Mouse (Mus musculus): ENCODE results near the gene Btf3. TPM values are rescaled to one million over a fixed set of nuclear protein-coding genes. Genes with fewer than 3 reads are reported as not detected.

The Btf3 gene
- total RNA-seq, 1 experiment, result 844 TPM

DNA sequence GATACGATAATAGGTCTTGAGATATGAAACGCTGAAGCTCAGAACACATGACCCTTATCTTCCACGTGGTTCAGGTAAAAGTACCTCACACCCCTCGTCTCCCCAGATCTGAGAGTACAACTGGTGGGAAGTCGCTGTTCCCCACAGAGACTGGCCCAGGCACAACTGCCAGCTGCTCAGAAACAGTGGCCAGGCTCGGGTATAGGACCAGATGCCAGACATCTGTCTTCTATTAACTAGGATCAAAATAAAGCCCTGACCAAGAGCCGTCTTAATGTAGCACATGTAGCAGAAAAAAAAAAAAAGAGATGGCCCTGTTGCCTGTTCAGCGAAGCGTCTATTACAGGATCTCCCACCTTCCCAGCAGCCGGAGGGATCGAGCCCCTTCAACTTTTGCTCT is 8.2 kb upstream of the Btf3 start:
- DNase-seq (ENCODE audit: low read depth, low spot score), result no peak
- in situ Hi-C loops (cut with MboI; ENCODE audit: low sequenced_read_pairs in 2 of 2, unreplicated experiment in 2 of 2), result no loop called here
- no peaks in the 10 kb centered on the region for H3K36me3 ChIP-seq (ENCODE audit: control insufficient read depth, insufficient read depth, low read length, poor library complexity, severe bottlenecking)

DNA sequence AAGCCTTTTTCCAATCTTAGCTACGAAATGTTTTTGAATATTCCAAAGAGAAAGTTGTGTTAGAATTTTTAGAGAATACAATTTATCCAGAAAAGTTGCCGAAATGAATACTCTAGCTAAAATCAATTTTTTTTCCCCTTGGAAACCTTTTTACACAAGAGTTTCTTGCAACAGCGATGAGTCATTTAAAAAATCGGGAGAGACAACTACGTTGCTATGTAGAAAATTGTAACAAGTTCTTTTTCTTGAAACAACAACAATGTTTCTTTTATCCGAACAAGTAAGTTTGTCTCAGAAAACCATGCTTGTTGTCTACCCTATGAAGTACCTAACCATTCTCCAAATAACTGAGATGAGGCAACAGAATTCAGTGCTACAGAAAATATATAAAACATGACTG is 1.1 kb upstream of the Btf3 start:
- no peak overlapping the region for H3K27ac ChIP-seq (ENCODE audit: insufficient read depth, low read depth, low read length, poor library complexity, severe bottlenecking)
- DNase-seq (ENCODE audit: low read depth, low spot score), result no peak
- H3K9me3 ChIP-seq (ENCODE audit: control insufficient read depth, insufficient read depth, low read depth, low read length), result no peaks in the 10 kb centered on the region
- no peak for TF ChIP-seq ZC3H11A (IDR thresholded peaks at IDR 0.05; ENCODE audit: borderline replicate concordance, low read depth, low read length)
- TF ChIP-seq HCFC1 (IDR thresholded peaks at IDR 0.05; ENCODE audit: borderline replicate concordance, insufficient read depth, low read length), result no peak
- no peak for TF ChIP-seq ZNF384 (IDR thresholded peaks at IDR 0.05; ENCODE audit: low read depth, low read length)
- TF ChIP-seq MAFK (IDR thresholded peaks at IDR 0.05; ENCODE audit: insufficient read depth, low read depth, low read length), result no peak
- TF ChIP-seq CHD2 (IDR thresholded peaks at IDR 0.05; ENCODE audit: low read depth, low read length), result no peak
- H3K4me3 ChIP-seq (ENCODE audit: insufficient read depth in 1 of 2, low read depth in 1 of 2, low read length in 2 of 2, poor library complexity in 1 of 2, severe bottlenecking in 1 of 2), result peak overlapping the region in 1 of 2 experiments; percentile 87; a peak in 2 of 4 replicates
- peaks cover 0 to 10% of the 10 kb centered on the region in 2 experiments; a peak in 1 of 4 replicates for H3K4me1 ChIP-seq (ENCODE audit: control insufficient read depth in 2 of 2, insufficient read depth in 2 of 2, low read length in 2 of 2, poor library complexity in 1 of 2)
- H3K9ac ChIP-seq (ENCODE audit: insufficient read depth, low read depth, low read length, poor library complexity, severe bottlenecking), result no peak overlapping the region
- peaks cover 7% of the 10 kb centered on the region for H3K36me3 ChIP-seq (ENCODE audit: control insufficient read depth, insufficient read depth, low read length, poor library complexity, severe bottlenecking)
- in situ Hi-C loops (cut with MboI; ENCODE audit: low sequenced_read_pairs in 2 of 2, unreplicated experiment in 2 of 2), result no loop called here

More for the DNA sequence above, 8.2 kb upstream of the Btf3 start:
- no peak overlapping the region for H3K27ac ChIP-seq (ENCODE audit: insufficient read depth, low read depth, low read length, poor library complexity, severe bottlenecking)
- H3K4me1 ChIP-seq (ENCODE audit: control insufficient read depth in 2 of 2, insufficient read depth in 2 of 2, low read length in 2 of 2, poor library complexity in 1 of 2), result no peaks in the 10 kb centered on the region
- no peak overlapping the region for H3K9ac ChIP-seq (ENCODE audit: insufficient read depth, low read depth, low read length, poor library complexity, severe bottlenecking)
- no peaks in the 10 kb centered on the region for H3K9me3 ChIP-seq (ENCODE audit: control insufficient read depth, insufficient read depth, low read depth, low read length)
- no peak overlapping the region for H3K4me3 ChIP-seq (ENCODE audit: insufficient read depth in 1 of 2, low read depth in 1 of 2, low read length in 2 of 2, poor library complexity in 1 of 2, severe bottlenecking in 1 of 2)
- TF ChIP-seq MAFK (IDR thresholded peaks at IDR 0.05; ENCODE audit: insufficient read depth, low read depth, low read length) (no peak), HCFC1 (IDR thresholded peaks at IDR 0.05; ENCODE audit: borderline replicate concordance, insufficient read depth, low read length) (no peak), CHD2 (IDR thresholded peaks at IDR 0.05; ENCODE audit: low read depth, low read length) (no peak), ZC3H11A (IDR thresholded peaks at IDR 0.05; ENCODE audit: borderline replicate concordance, low read depth, low read length) (no peak)

DNA sequence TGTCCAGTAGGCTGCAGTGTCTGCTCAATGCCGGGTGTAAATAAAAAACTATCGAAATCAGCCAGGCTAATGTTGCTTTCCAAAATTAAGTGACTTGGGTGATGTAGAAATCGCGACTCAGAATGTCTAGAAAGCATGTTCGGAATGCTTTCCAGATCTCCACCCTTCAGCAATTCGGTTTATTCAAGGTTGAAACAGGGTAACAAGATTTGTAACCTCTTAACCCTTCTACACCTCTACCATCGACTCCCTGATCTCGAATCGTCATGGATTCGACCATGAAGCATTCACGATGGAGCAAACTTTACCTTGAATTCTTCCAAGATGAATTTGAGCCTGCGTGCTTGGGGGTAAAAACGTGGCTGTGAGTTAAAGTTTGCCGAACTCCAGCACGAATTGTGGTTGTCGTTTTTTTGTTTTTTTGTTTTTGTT is 456 bp upstream of the Btf3 start:
- peaks cover 0 to 11% of the 10 kb centered on the region in 2 experiments; a peak in 1 of 4 replicates for H3K4me1 ChIP-seq (ENCODE audit: control insufficient read depth in 2 of 2, insufficient read depth in 2 of 2, low read length in 2 of 2, poor library complexity in 1 of 2)
- H3K4me3 ChIP-seq (ENCODE audit: insufficient read depth in 1 of 2, low read depth in 1 of 2, low read length in 2 of 2, poor library complexity in 1 of 2, severe bottlenecking in 1 of 2), result peak overlapping the region; percentile 87 to 94
- peak overlapping the region; percentile 82 for H3K9ac ChIP-seq (ENCODE audit: insufficient read depth, low read depth, low read length, poor library complexity, severe bottlenecking)
- H3K27ac ChIP-seq (ENCODE audit: insufficient read depth, low read depth, low read length, poor library complexity, severe bottlenecking), result peak overlapping the region; percentile 58; the same call in 1 of the 2 replicates
- in situ Hi-C loops (cut with MboI; ENCODE audit: low sequenced_read_pairs in 2 of 2, unreplicated experiment in 2 of 2), result no loop called here
- H3K36me3 ChIP-seq (ENCODE audit: control insufficient read depth, insufficient read depth, low read length, poor library complexity, severe bottlenecking), result peaks cover 12% of the 10 kb centered on the region
- no peak for DNase-seq (ENCODE audit: low read depth, low spot score)
- TF ChIP-seq CHD2 (IDR thresholded peaks at IDR 0.05; ENCODE audit: low read depth, low read length) (no peak), ZNF384 (IDR thresholded peaks at IDR 0.05; ENCODE audit: low read depth, low read length) (no peak), MAFK (IDR thresholded peaks at IDR 0.05; ENCODE audit: insufficient read depth, low read depth, low read length) (no peak), HCFC1 (IDR thresholded peaks at IDR 0.05; ENCODE audit: borderline replicate concordance, insufficient read depth, low read length) (no peak)
- H3K9me3 ChIP-seq (ENCODE audit: control insufficient read depth, insufficient read depth, low read depth, low read length), result no peaks in the 10 kb centered on the region

- Histone ChIP-seq H3K9ac (ENCODE audit: insufficient read depth, low read depth, low read length, poor library complexity, severe bottlenecking) (peak overlapping the region; percentile 97), H3K9me3 (ENCODE audit: control insufficient read depth, insufficient read depth, low read depth, low read length) (no peaks in the 10 kb centered on the region), H3K4me3 (ENCODE audit: insufficient read depth in 1 of 2, low read depth in 1 of 2, low read length in 2 of 2, poor library complexity in 1 of 2, severe bottlenecking in 1 of 2) (peak overlapping the region; percentile 87 to 94), H3K36me3 (ENCODE audit: control insufficient read depth, insufficient read depth, low read length, poor library complexity, severe bottlenecking) (peaks cover 21% of the 10 kb centered on the region), H3K27ac (ENCODE audit: insufficient read depth, low read depth, low read length, poor library complexity, severe bottlenecking) (peak overlapping the region; percentile 83), H3K4me1 (ENCODE audit: control insufficient read depth in 2 of 2, insufficient read depth in 2 of 2, low read length in 2 of 2, poor library complexity in 1 of 2) (peaks cover 2 to 11% of the 10 kb centered on the region in 2 experiments; a peak in 1 of 4 replicates)
- TF ChIP-seq ZNF384 (IDR thresholded peaks at IDR 0.05; ENCODE audit: low read depth, low read length) (peak; percentile 84), HCFC1 (IDR thresholded peaks at IDR 0.05; ENCODE audit: borderline replicate concordance, insufficient read depth, low read length) (no peak), CHD2 (IDR thresholded peaks at IDR 0.05; ENCODE audit: low read depth, low read length) (no peak), MAFK (IDR thresholded peaks at IDR 0.05; ENCODE audit: insufficient read depth, low read depth, low read length) (no peak), ZC3H11A (IDR thresholded peaks at IDR 0.05; ENCODE audit: borderline replicate concordance, low read depth, low read length) (no peak)
- in situ Hi-C loops (cut with MboI; ENCODE audit: low sequenced_read_pairs in 2 of 2, unreplicated experiment in 2 of 2), result no loop called here
- DNase-seq (ENCODE audit: low read depth, low spot score), result no peak
Measured at GRCm38 (mm10) chr13:98316140-98316479, 696 bp downstream of the Btf3 start.

DNA sequence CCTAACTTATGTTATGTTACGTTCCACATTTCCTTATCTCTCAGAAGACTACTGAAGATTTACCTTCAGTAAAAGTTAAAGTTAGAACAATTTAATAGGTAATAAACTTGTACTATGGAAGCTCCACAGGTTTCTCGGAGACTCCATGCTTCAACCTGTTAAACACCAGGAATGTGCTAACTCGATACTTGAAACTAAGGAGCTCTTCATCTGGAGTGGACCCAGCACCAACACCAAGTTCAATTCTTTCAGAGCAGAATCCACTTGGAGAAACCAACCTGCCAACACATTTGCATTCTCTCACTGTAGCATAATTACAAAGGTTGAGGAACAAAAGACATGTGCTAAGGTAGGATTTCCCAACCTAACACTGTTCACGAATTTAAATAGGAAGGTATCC is 1.7 kb downstream of the Btf3 start:
- H3K36me3 ChIP-seq (ENCODE audit: control insufficient read depth, insufficient read depth, low read length, poor library complexity, severe bottlenecking), result peaks cover 26% of the 10 kb centered on the region

More for the DNA sequence above, 1.7 kb downstream of the Btf3 start:
- in situ Hi-C loops (cut with MboI; ENCODE audit: low sequenced_read_pairs in 2 of 2, unreplicated experiment in 2 of 2), result no loop called here
- DNase-seq (ENCODE audit: low read depth, low spot score), result no peak
- peak overlapping the region; percentile 59; the same call in 1 of the 2 replicates for H3K9ac ChIP-seq (ENCODE audit: insufficient read depth, low read depth, low read length, poor library complexity, severe bottlenecking)
- no peak overlapping the region for H3K27ac ChIP-seq (ENCODE audit: insufficient read depth, low read depth, low read length, poor library complexity, severe bottlenecking)
- no peaks in the 10 kb centered on the region for H3K9me3 ChIP-seq (ENCODE audit: control insufficient read depth, insufficient read depth, low read depth, low read length)
- peak overlapping the region; percentile 33 to 87; a peak in 3 of 4 replicates for H3K4me3 ChIP-seq (ENCODE audit: insufficient read depth in 1 of 2, low read depth in 1 of 2, low read length in 2 of 2, poor library complexity in 1 of 2, severe bottlenecking in 1 of 2)
- peaks cover 2 to 11% of the 10 kb centered on the region in 2 experiments; a peak in 1 of 4 replicates for H3K4me1 ChIP-seq (ENCODE audit: control insufficient read depth in 2 of 2, insufficient read depth in 2 of 2, low read length in 2 of 2, poor library complexity in 1 of 2)
- TF ChIP-seq CHD2 (IDR thresholded peaks at IDR 0.05; ENCODE audit: low read depth, low read length) (no peak), HCFC1 (IDR thresholded peaks at IDR 0.05; ENCODE audit: borderline replicate concordance, insufficient read depth, low read length) (no peak), MAFK (IDR thresholded peaks at IDR 0.05; ENCODE audit: insufficient read depth, low read depth, low read length) (no peak), ZC3H11A (IDR thresholded peaks at IDR 0.05; ENCODE audit: borderline replicate concordance, low read depth, low read length) (no peak), ZNF384 (IDR thresholded peaks at IDR 0.05; ENCODE audit: low read depth, low read length) (no peak)
